Mouse (Mus musculus): ENCODE measurements around the gene Olfr279.

- TF ChIP-seq GATA1 (IDR thresholded peaks at IDR 0.05; ENCODE audit: low read length): no peak
- no peak for TF ChIP-seq TAL1 (IDR thresholded peaks at IDR 0.05; ENCODE audit: low read length)
These were observed 16.8 kb upstream of the Olfr279 start for GRCm38 (mm10) chr15:98475382-98475781.
